Mouse (Mus musculus) hindbrain, embryonic 10.5 days (tissue): ENCODE results near the gene Slc2a13. TPM values are rescaled to one million over a fixed set of nuclear protein-coding genes. Genes with fewer than 3 reads are reported as not detected.

Experiments used
- DNase-seq: peaks from one replicate; pipeline ENCODE4 v3.0.0-alpha.2; 2017; ENCODE audit warnings: low spot score
- H3K27ac ChIP-seq: fragments of 300-500 bp; sonication (generic); 2 replicates; pipeline ENCODE4 v1.5.1; 2016; ENCODE audit warnings: mild to moderate bottlenecking, moderate library complexity
- H3K27me3 ChIP-seq: fragments of 300-500 bp; sonication (generic); 2 replicates; pipeline ENCODE4 v1.6.1; 2016; ENCODE audit warnings: mild to moderate bottlenecking; ENCODE audit not compliant: poor library complexity, insufficient read depth, severe bottlenecking
- H3K36me3 ChIP-seq: fragments of 300-500 bp; sonication (generic); 2 replicates; pipeline ENCODE4 v1.6.1; 2016; ENCODE audit warnings: mild to moderate bottlenecking, moderate library complexity
- H3K4me1 ChIP-seq: fragments of 300-500 bp; sonication (generic); replicated peaks from 2 replicates; pipeline ENCODE4 v1.6.1; 2016; ENCODE audit warnings: mild to moderate bottlenecking
- H3K4me3 ChIP-seq: fragments of 300-500 bp; sonication (generic); 2 replicates; pipeline ENCODE4 v1.5.1; 2016; ENCODE audit warnings: mild to moderate bottlenecking, moderate library complexity
- H3K9me3 ChIP-seq: fragments of 300-500 bp; sonication (generic); 2 replicates; pipeline ENCODE4 v1.6.1; 2016; ENCODE audit warnings: mild to moderate bottlenecking, moderate library complexity
- WGBS: fragments of 180-500 bp; shearing (Covaris S2); methylation state at CpG from one replicate; pipeline ENCODE4 v1.1.7; 2016; 5-methylcytosine and 5-hydroxymethylcytosine counted together
- polyA plus RNA-seq: library from polyadenylated mRNA; unstranded; fragments of >200 nt; fragmentation: Nextera tagmentation; extraction: Ambion mirVana; gene quantifications from 2 replicates; pipeline ENCODE4 v1.2.1, GENCODE M21; 2016

Slc2a13 gene
- polyA plus RNA-seq, 1 experiment from 2014 or later: 0.97 TPM

DNA sequence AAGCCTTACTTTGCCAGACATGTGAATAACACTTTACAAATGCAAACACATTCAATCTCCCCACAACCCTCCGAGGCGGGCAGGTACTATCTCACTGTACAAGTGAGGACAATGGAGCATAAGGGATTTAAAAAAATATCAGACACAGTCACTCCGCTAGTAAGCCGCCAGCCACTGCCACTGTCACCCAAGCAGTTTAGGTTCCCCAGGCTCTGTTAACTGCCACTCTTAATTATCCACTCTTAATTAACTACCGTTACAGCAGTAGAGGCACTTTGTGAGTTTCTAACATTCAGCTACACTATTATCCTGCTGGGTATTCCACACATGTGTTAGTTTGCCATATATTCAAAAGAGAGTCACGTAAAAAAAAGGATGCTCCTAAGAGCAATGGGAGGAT is 11.3 kb downstream of the Slc2a13 start:
- no peak for DNase-seq
- 88% methylated on average over 6 of the region's 6 CpGs for WGBS
- no peaks in the 10 kb centered on the region for H3K4me1 ChIP-seq

DNA sequence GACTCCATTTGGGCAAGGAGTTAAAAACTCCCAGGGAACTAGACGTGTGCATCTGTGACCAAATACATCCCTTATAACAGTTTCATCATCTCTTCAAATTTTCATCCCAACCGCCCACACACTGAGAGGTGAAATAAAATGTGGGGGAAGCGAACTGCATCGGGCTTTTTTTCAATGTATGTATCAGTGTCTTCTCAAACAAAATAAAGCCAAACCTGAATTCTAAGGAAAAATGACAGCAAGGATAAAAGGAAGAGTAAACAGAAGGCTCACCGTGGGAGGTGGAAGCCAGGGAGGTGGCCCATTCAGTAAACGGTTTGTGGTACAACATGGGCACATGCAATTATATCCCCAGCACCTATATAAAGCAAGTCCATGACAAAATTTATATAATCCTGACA is 17.7 kb downstream of the Slc2a13 start:
- H3K4me3 ChIP-seq: no peak overlapping the region
- no peaks in the 10 kb centered on the region for H3K4me1 ChIP-seq
- 84% methylated on average over 6 of the region's 6 CpGs for WGBS
- DNase-seq: no peak
- H3K27ac ChIP-seq: no peak overlapping the region
- no peaks in the 10 kb centered on the region for H3K27me3 ChIP-seq
- H3K36me3 ChIP-seq: no peaks in the 10 kb centered on the region
- H3K9me3 ChIP-seq: no peaks in the 10 kb centered on the region

More for the DNA sequence above, 11.3 kb downstream of the Slc2a13 start:
- no peak overlapping the region for H3K27ac ChIP-seq
- H3K4me3 ChIP-seq: no peak overlapping the region
- H3K36me3 ChIP-seq: no peaks in the 10 kb centered on the region
- no peaks in the 10 kb centered on the region for H3K27me3 ChIP-seq
- H3K9me3 ChIP-seq: no peaks in the 10 kb centered on the region

DNA sequence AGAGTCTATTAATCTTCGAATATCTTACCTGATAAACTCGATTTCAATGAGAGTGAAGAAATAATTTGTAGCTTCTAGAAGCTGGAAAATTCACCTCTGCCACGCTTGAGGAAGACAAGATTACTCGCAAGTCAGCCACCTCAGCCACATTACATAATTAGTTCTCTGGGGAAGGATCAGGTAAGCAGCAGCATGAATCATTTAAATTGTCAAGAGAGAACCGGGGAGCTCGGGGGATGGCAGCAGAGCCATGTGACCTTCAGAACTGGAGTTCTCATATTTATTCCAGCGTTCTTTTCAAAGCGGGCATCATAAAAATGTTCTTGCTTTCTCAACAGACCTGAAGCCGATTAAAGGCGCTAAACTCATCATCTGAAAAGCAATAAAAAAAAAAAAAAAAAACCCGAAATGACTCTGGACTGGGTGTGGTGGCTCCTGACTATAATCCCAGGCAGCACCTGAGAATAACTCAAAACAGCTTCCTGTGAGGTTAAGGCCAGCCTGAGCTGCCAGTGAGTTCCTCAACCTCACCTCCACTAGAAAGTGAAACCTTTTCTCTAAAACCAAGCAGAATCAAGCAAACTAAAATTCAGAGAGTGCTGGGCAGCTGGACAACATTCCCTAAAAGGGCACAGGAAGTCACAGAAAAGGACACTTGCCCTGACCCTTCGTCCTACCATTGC is 24.3 kb downstream of the Slc2a13 start:
- DNase-seq: no peak
- Histone ChIP-seq H3K36me3 (no peaks in the 10 kb centered on the region), H3K9me3 (no peaks in the 10 kb centered on the region), H3K4me3 (no peak overlapping the region), H3K4me1 (0 out of 2 replicates have a peak, but pooled peaks cover 4% of the 10 kb centered on the region), H3K27ac (no peak overlapping the region), H3K27me3 (no peaks in the 10 kb centered on the region)
- WGBS: 77% methylated on average over 12 of the region's 12 CpGs

DNA sequence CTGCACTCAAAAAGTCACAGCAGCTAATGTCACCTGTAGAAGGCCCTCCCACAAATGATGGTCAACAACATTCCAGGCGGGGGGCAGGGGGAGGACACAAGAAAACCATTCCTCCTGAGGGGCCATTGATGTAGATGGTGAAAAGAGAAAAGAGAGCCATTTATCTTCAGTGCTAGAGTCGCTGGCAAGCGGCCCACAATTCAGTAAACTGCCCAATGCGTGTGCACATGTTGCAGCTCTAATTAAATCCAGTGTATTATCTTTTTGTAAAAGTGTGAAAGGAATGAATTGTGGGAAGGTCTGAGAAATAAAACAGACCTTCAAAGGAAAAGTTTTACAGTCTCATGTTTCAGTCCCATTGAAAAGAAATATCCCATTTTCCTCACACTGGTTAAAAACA is 28.5 kb downstream of the Slc2a13 start:
- no peaks in the 10 kb centered on the region for H3K27me3 ChIP-seq
- H3K4me3 ChIP-seq: no peak overlapping the region
- H3K9me3 ChIP-seq: no peaks in the 10 kb centered on the region
- no peak for DNase-seq
- 0 out of 2 replicates have a peak, but pooled peaks cover 4% of the 10 kb centered on the region for H3K4me1 ChIP-seq
- 84% methylated on average over 4 of the region's 4 CpGs for WGBS
- H3K27ac ChIP-seq: no peak overlapping the region
- no peaks in the 10 kb centered on the region for H3K36me3 ChIP-seq

DNA sequence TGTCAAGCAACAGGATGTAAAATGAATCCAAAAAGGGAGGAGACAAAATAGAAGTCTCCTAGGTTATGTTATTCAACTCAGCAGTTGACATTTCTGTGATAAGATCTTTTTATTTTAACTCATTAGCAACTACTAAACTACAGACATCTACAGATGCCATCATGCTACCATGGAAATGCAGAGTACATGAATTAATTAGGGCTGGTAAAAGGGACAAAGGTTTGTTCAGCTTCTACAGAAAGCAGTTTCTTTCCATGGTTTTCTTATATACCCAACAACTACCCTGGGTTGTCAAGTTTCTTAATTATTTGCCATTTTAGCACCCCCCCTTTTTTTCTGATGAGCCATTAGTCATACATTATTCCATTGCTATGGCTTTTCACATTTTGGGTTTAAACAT is 34.6 kb downstream of the Slc2a13 start:
- Histone ChIP-seq H3K4me3 (no peak overlapping the region), H3K4me1 (peaks cover 5% of the 10 kb centered on the region; the same call in 1 of the 2 replicates), H3K9me3 (no peaks in the 10 kb centered on the region), H3K36me3 (no peaks in the 10 kb centered on the region), H3K27me3 (no peaks in the 10 kb centered on the region), H3K27ac (no peak overlapping the region)
- DNase-seq: no peak

DNA sequence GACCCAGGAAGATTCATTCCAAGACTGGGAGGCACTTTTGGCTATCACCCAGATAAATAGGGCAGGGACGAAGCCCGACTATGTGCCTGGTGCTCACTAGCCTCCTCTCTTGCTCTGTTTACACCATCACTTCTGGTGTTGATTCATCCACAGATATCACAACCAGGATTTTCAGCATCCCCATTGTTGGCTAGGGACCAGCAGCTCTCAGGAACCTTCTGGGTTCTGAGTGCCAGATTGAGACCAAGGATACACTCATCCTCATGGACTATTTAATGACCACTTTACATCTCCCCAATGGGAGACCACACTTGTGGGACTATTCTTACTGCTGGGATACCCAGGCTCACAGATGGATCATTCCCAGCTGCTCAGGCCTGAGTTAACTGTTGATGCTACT is 46.2 kb downstream of the Slc2a13 start:
- Histone ChIP-seq H3K9me3 (no peaks in the 10 kb centered on the region), H3K27ac (no peak overlapping the region), H3K4me3 (no peak overlapping the region), H3K4me1 (peaks cover 9% of the 10 kb centered on the region), H3K27me3 (no peaks in the 10 kb centered on the region), H3K36me3 (no peaks in the 10 kb centered on the region)
- no peak for DNase-seq
- 88% methylated on average over 2 of the region's 2 CpGs for WGBS

DNA sequence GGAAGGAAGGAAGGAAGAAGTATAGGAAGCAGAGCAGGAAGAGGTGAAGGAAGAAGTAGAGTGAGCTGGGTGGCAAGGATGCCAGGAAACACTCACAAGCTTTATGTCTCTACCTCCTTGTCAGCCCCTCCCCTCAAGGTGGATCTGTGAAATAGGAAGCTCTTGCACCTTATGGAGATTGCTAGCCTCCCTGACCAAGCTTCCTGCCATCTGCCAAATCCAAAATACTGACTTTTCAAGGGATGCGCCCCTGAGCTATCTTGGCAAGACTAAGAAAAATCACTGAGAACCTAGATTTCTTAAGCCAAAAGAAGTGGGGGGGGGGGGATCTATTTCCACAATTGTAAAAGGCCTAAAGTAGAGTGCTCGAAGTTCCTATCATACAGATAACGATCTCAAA is 46.9 kb downstream of the Slc2a13 start:
- no peak overlapping the region for H3K4me3 ChIP-seq
- no peak for DNase-seq
- no peaks in the 10 kb centered on the region for H3K9me3 ChIP-seq
- no peaks in the 10 kb centered on the region for H3K36me3 ChIP-seq
- H3K27ac ChIP-seq: no peak overlapping the region
- WGBS: 93% methylated on average over 3 of the region's 3 CpGs
- peaks cover 9% of the 10 kb centered on the region for H3K4me1 ChIP-seq
- no peaks in the 10 kb centered on the region for H3K27me3 ChIP-seq

DNA sequence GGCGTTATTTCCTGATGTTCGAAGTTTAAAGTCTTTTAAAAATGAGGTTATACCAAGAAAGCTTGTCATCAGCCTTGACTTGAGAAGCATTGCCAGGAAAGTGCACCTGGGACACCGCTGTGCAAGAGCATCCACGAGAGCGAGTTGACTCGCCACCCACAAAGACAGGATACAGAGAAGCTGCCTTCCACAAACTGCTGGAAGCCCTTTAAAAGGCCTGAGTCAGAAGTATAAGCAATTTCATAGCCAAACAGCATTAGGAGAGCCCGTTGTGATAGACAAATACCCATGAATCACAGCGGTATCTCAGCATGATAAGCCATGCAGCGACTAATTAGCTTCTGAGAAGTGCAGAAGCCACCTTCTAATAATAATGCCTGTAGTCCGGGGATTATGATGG is 48.6 kb downstream of the Slc2a13 start:
- no peaks in the 10 kb centered on the region for H3K27me3 ChIP-seq
- H3K36me3 ChIP-seq: no peaks in the 10 kb centered on the region
- H3K4me1 ChIP-seq: peaks cover 3% of the 10 kb centered on the region
- H3K9me3 ChIP-seq: no peaks in the 10 kb centered on the region
- no peak overlapping the region for H3K4me3 ChIP-seq
- DNase-seq: no peak
- no peak overlapping the region for H3K27ac ChIP-seq
- 86% methylated on average over 10 of the region's 10 CpGs for WGBS

DNA sequence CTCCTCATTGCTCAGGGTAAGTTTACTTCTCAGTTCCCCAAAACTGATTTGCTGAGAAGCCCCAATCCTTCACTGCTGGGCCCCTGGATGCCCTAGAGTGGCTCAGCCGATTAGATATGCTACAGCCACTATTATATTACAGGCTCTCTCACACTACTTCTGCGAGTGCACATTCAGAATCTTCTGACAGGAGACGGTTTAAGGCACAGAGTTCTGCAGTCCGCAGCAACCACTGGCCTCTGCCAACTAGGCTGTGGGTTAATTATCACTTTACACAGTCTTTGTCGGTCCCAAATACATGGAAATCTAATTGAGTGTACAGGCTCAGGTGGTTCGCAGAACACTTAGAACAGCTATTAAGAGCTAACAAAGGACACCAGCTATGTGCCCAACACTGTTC is 69.8 kb downstream of the Slc2a13 start:
- Histone ChIP-seq H3K36me3 (no peaks in the 10 kb centered on the region), H3K4me3 (no peak overlapping the region), H3K9me3 (no peaks in the 10 kb centered on the region), H3K27me3 (no peaks in the 10 kb centered on the region), H3K4me1 (0 out of 2 replicates have a peak, but pooled peaks cover 6% of the 10 kb centered on the region), H3K27ac (no peak overlapping the region)
- WGBS: 80% methylated on average over 6 of the region's 6 CpGs
- no peak for DNase-seq

DNA sequence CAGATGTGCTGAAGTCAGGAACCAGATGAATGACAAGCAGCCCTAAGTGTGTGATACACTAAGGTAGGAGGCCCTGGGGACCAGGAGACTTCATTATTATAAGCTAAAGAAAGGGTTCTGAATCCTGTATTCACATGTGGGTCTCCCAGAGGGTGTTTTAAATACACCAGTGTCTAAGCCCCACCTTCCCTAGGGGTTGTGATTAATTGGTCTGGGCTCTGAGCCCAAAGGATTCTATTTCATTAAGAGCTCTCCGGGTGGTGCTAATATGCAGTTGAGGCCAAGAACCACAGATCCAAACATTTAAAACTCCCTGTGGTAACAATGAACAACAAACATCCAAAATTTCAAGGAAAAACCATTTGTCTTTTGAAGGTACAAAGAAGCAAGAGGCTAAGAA is 70.4 kb downstream of the Slc2a13 start:
- Histone ChIP-seq H3K27me3 (no peaks in the 10 kb centered on the region), H3K4me1 (0 out of 2 replicates have a peak, but pooled peaks cover 6% of the 10 kb centered on the region), H3K27ac (no peak overlapping the region), H3K36me3 (no peaks in the 10 kb centered on the region), H3K9me3 (no peaks in the 10 kb centered on the region), H3K4me3 (no peak overlapping the region)
- no peak for DNase-seq
- 71% methylated on average over 1 of the region's 1 CpGs for WGBS

DNA sequence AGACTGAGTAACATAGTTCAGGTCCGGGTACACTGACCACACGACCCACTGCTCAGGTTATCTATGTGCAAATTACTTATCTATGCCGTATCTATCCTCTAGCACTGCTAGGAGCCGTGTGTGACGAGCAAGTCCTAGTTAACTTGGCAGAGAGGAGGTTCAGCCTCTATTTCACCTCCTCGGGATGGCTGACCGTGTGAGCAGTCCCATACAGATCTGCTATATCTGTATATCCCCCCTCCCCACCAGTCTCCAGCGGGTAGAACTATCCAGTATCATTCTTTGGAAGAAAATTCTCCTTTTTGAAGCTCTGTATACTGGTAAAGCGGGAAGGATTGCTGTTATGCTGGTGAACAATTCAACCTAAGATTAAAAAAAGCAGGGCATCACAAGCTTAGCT is 70.8 kb downstream of the Slc2a13 start:
- DNase-seq: no peak
- Histone ChIP-seq H3K27ac (no peak overlapping the region), H3K9me3 (no peaks in the 10 kb centered on the region), H3K27me3 (no peaks in the 10 kb centered on the region), H3K4me1 (0 out of 2 replicates have a peak, but pooled peaks cover 6% of the 10 kb centered on the region), H3K4me3 (no peak overlapping the region), H3K36me3 (no peaks in the 10 kb centered on the region)
- WGBS: 93% methylated on average over 9 of the region's 9 CpGs

DNA sequence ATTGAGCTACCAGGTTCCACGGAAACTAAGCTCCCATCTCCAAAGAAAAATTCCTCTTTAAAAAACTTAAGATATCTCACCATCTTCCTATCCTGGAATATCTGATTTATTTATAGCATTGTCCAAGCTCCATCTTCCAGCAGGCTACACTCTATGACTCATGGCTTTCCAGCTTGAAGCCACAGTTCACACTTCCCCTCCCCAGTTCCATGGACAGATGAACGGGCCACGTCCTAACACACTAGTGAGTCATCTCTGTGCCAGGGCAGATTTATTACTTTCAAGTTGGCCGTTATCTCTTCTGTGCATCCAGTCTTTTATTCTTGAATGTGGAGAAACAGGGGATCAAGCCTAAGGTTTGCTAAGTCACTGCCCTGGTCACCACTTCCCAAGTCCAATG is 78.0 kb downstream of the Slc2a13 start:
- H3K4me1 ChIP-seq: 0 out of 2 replicates have a peak, but pooled peaks cover 5% of the 10 kb centered on the region
- WGBS: 89% methylated on average over 4 of the region's 4 CpGs

DNA sequence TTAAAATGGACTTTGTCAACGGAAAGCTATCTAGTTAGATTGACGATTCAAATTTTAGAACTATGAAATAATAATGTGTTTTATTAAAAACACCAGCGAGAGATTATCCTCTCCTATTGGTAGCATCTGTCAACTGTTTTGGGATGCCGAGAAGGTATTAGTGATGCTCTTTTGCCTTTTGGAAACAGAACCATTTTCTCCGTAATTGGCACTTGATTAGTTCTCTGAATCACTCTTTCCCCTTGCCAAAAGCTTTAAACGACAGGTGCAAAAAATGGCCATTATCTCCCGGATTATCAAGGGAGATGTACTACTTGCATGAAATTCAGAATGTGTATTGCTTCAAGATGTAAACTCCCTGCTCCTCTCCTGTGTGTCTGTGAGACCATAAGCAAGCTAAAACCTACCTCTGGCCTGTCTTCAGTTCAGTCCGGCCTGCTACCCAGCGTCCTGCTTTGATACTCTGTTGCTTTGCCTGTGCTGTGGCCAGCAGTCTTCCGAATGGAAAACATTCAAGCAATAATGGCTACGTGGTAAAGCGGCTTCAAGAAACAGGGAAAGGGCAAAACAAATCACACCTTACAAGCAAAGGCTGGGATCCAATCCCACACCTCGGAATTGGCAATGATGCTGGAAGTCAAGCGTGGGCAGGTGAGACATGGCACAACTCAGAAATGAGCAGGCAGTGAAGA is 93.0 kb downstream of the Slc2a13 start:
- Histone ChIP-seq H3K9me3 (peaks cover 11% of the 10 kb centered on the region; the same call in 1 of the 2 replicates), H3K4me3 (no peak overlapping the region), H3K27ac (no peak overlapping the region), H3K36me3 (no peaks in the 10 kb centered on the region), H3K4me1 (no peaks in the 10 kb centered on the region), H3K27me3 (no peaks in the 10 kb centered on the region)
- no peak for DNase-seq
- WGBS: 91% methylated on average over 14 of the region's 14 CpGs

More for the DNA sequence above, 78.0 kb downstream of the Slc2a13 start:
- no peak overlapping the region for H3K27ac ChIP-seq
- H3K27me3 ChIP-seq: no peaks in the 10 kb centered on the region
- H3K9me3 ChIP-seq: no peaks in the 10 kb centered on the region
- H3K36me3 ChIP-seq: no peaks in the 10 kb centered on the region
- no peak overlapping the region for H3K4me3 ChIP-seq
- DNase-seq: no peak
